Mouse (Mus musculus): Measurements from ENCODE around the gene Cdkn1c. TPM values are rescaled to one million over a fixed set of nuclear protein-coding genes. Genes with fewer than 3 reads are reported as not detected.

Cdkn1c gene
- polyA plus RNA-seq, 2 experiments = 71.0 to 161 TPM

GRCm38 (mm10) chr7:143474811-143475210, 14.0 kb upstream of the Cdkn1c start:
- H3K9me3 ChIP-seq (ENCODE audit: control insufficient read depth, low read length) = no peaks in the 10 kb centered on the region
- peaks cover 0 to 3% of the 10 kb centered on the region in 2 experiments; a peak in 1 of 4 replicates for H3K4me1 ChIP-seq (replicated peaks; ENCODE audit: control insufficient read depth in 2 of 2, insufficient read depth in 2 of 2, low read length in 1 of 2)
- WGBS (ENCODE audit: insufficient replicate concordance) = 22% methylated on average over 10 of the region's 10 CpGs
- H3K4me2 ChIP-seq (ENCODE audit: low read depth) = no peak overlapping the region
- no peak overlapping the region for H3K27ac ChIP-seq
- DNase-seq (ENCODE audit: low read depth in 3 of 3, low spot score in 3 of 3) = no peak
- ATAC-seq (ENCODE audit: insufficient read depth) = peak; percentile 22; the same call in 1 of the 2 replicates
- TF ChIP-seq CTCF (IDR thresholded peaks at IDR 0.05; ENCODE audit: low read depth) (no peak), EP300 (IDR thresholded peaks at IDR 0.05; ENCODE audit: low read depth) (no peak)
- H3K4me3 ChIP-seq (ENCODE audit: insufficient read depth in 1 of 2, low read depth in 2 of 2, low read length in 2 of 2) = no peak overlapping the region
- no peak overlapping the region for H3K9ac ChIP-seq (replicated peaks)
- no peaks in the 10 kb centered on the region for H3K36me3 ChIP-seq (replicated peaks; ENCODE audit: control insufficient read depth, insufficient read depth, low read depth)
- no peaks in the 10 kb centered on the region for H3K27me3 ChIP-seq (ENCODE audit: control insufficient read depth, insufficient read depth, low read length)

DNA sequence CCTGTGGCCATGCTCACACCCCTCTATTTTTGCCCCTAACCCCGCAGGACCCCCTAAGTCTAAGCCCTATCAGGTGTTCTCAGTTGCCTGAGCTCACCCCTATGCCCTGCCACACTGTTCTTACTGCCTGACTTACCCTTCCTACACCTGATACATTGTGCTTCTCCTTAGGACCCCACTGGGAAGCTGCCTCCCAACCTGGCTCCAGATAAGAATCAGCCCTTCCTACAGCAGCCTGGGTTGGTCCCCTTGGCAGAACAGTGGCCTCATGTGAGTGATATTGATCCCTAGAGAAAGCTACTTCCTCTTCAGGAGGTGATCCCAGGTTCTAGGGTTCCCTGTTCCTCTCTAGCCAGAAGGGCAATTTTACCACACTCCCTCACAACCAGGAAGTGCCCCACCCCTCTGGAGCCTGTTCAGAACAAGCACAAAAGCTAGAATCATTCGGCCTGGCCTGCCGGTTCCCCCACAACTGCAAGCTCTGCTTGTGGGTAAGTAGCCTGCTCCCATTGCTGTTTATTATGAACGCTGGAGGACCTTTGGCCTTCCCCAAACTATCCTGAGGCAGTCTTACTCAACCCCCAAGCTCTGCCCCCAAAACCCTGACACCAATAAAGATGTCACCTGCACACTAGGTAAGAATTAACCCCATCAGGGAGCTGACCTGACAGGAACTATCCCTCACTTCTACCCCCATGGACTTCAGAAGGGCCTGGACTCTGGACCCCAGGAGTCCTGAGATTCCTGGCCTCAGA, 12.7 kb upstream of the Cdkn1c start, which contains the start of gene Slc22a18:
Gene Slc22a18, plus strand, starts transcription at position 390 of the 755 bp plus-strand sequence.
- Histone ChIP-seq H3K36me3 (replicated peaks; ENCODE audit: control insufficient read depth, insufficient read depth, low read depth) (no peaks in the 10 kb centered on the region), H3K4me2 (ENCODE audit: low read depth) (peak within 1 kb of the TSS; percentile 22), H3K9me3 (ENCODE audit: control insufficient read depth, low read length) (no peaks in the 10 kb centered on the region), H3K27ac (no peak within 1 kb of the TSS), H3K27me3 (ENCODE audit: control insufficient read depth, insufficient read depth, low read length) (no peaks in the 10 kb centered on the region), H3K9ac (replicated peaks) (no peak within 1 kb of the TSS), H3K4me3 (ENCODE audit: insufficient read depth in 1 of 2, low read depth in 2 of 2, low read length in 2 of 2) (peak within 1 kb of the TSS; percentile 6 to 31; a peak in 2 of 4 replicates), H3K4me1 (replicated peaks; ENCODE audit: control insufficient read depth in 2 of 2, insufficient read depth in 2 of 2, low read length in 1 of 2) (peaks cover 0 to 3% of the 10 kb centered on the region in 2 experiments; a peak in 1 of 4 replicates)
- 11% methylated on average over 4 of the region's 4 CpGs for WGBS (ENCODE audit: insufficient replicate concordance)
- ATAC-seq (ENCODE audit: insufficient read depth) (peak; percentile 14; the same call in 1 of the 2 replicates), DNase-seq (ENCODE audit: low read depth in 3 of 3, low spot score in 3 of 3) (no peak)
- TF ChIP-seq EP300 (IDR thresholded peaks at IDR 0.05; ENCODE audit: low read depth) = no peak
- no peak for TF ChIP-seq CTCF (IDR thresholded peaks at IDR 0.05; ENCODE audit: low read depth)

DNA sequence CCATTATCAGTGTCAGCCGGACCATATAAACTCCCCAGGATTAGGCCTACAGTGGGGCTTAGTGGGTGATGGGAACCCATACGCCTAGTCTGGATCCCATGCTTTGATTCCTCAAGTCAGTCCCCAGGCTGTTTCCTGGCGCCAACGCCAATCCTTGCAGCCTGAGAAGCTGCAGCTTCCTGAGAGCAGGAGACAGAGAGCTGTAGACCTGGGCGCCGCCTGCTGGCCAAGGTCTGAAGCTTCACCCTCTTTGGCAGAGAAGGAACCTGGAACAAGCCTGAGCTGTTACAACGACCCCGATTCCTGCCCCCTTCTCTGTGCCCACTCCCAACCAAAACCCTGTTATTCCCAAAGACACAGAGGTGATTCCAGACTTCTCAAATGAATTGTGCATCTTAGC, 9.1 kb upstream of the Cdkn1c start:
- TF ChIP-seq EP300 (IDR thresholded peaks at IDR 0.05; ENCODE audit: low read depth) = no peak
- TF ChIP-seq CTCF (IDR thresholded peaks at IDR 0.05; ENCODE audit: low read depth) = peak; percentile 91
- ATAC-seq (ENCODE audit: insufficient read depth) (no peak), DNase-seq (ENCODE audit: low read depth in 3 of 3, low spot score in 3 of 3) (peak in 1 of 3 experiments; percentile 24)

DNA sequence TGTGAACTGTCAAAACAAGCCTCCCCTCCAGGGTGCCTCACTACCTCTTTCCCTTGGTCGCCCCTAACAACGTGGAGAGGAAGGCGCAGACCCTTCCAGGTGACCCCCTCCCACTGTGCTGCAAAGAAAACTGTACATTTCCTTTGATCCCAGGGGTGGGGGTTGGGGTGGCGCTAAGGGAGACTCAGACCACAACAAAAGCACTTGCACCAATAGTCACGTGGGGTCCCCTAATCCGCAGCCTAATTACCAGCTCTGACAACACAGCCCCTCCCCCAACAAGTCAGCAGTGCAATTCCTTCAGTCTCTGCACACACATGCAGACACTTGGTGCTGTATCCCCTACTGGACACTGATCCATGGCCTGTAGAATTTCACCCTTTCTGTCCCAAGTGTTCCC, 6.9 kb upstream of the Cdkn1c start:
- DNase-seq (ENCODE audit: low read depth in 3 of 3, low spot score in 3 of 3) (no peak), ATAC-seq (ENCODE audit: insufficient read depth) (no peak)
- Histone ChIP-seq H3K27ac (no peak overlapping the region), H3K4me3 (ENCODE audit: insufficient read depth in 1 of 2, low read depth in 2 of 2, low read length in 2 of 2) (no peak overlapping the region), H3K4me2 (ENCODE audit: low read depth) (no peak overlapping the region), H3K9ac (replicated peaks) (no peak overlapping the region), H3K4me1 (replicated peaks; ENCODE audit: control insufficient read depth in 2 of 2, insufficient read depth in 2 of 2, low read length in 1 of 2) (peaks cover 0 to 3% of the 10 kb centered on the region in 2 experiments; a peak in 1 of 4 replicates), H3K27me3 (ENCODE audit: control insufficient read depth, insufficient read depth, low read length) (peaks cover 4% of the 10 kb centered on the region), H3K36me3 (replicated peaks; ENCODE audit: control insufficient read depth, insufficient read depth, low read depth) (no peaks in the 10 kb centered on the region), H3K9me3 (ENCODE audit: control insufficient read depth, low read length) (no peaks in the 10 kb centered on the region)
- TF ChIP-seq EP300 (IDR thresholded peaks at IDR 0.05; ENCODE audit: low read depth) (no peak), CTCF (IDR thresholded peaks at IDR 0.05; ENCODE audit: low read depth) (no peak)
- WGBS (ENCODE audit: insufficient replicate concordance) = 28% methylated on average over 6 of the region's 6 CpGs

More for the DNA sequence above, 9.1 kb upstream of the Cdkn1c start:
- Histone ChIP-seq H3K4me3 (ENCODE audit: insufficient read depth in 1 of 2, low read depth in 2 of 2, low read length in 2 of 2) (no peak overlapping the region), H3K4me2 (ENCODE audit: low read depth) (no peak overlapping the region), H3K9ac (replicated peaks) (no peak overlapping the region), H3K4me1 (replicated peaks; ENCODE audit: control insufficient read depth in 2 of 2, insufficient read depth in 2 of 2, low read length in 1 of 2) (peaks cover 0 to 3% of the 10 kb centered on the region in 2 experiments; a peak in 1 of 4 replicates), H3K36me3 (replicated peaks; ENCODE audit: control insufficient read depth, insufficient read depth, low read depth) (no peaks in the 10 kb centered on the region), H3K27me3 (ENCODE audit: control insufficient read depth, insufficient read depth, low read length) (peaks cover under 1% of the 10 kb centered on the region), H3K27ac (no peak overlapping the region), H3K9me3 (ENCODE audit: control insufficient read depth, low read length) (no peaks in the 10 kb centered on the region)
- WGBS (ENCODE audit: insufficient replicate concordance) = 9% methylated on average over 8 of the region's 8 CpGs

DNA sequence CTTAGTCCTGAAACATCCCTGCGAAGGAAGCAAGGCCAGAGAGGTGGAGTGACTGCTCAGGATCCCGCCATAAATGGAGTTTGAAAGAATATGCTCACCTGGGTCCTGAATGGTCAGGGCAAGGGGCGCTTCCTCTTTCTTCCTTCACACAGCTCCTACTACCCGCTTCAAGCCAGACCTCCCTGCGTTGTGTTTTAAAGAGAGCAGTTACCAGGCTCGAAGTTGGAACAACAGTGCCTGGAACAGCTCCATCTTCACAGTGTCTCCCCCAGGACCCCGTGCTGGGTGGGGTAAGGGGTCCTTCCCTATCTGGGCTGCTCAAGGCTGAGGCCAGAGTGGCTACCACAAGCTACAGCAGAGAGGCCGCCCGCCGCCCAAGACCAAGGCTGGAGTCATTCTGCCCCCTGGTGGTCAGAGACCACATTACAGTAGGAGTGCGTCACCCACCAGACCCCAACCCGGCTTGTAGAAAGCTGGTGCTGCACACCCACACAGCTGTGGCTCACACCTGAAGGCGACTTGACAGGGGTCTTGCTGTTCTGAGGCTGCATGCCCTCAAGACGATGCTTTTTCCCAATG, 5.3 kb upstream of the Cdkn1c start:
- H3K27ac ChIP-seq = no peak overlapping the region
- no peak for TF ChIP-seq EP300 (IDR thresholded peaks at IDR 0.05; ENCODE audit: low read depth)
- peak; percentile 93 for TF ChIP-seq CTCF (IDR thresholded peaks at IDR 0.05; ENCODE audit: low read depth)
- 20% methylated on average over 14 of the region's 14 CpGs for WGBS (ENCODE audit: insufficient replicate concordance)
- H3K9ac ChIP-seq (replicated peaks) = no peak overlapping the region
- ATAC-seq (ENCODE audit: insufficient read depth) (no peak), DNase-seq (ENCODE audit: low read depth in 3 of 3, low spot score in 3 of 3) (no peak)
- peaks cover 4% of the 10 kb centered on the region for H3K27me3 ChIP-seq (ENCODE audit: control insufficient read depth, insufficient read depth, low read length)
- no peaks in the 10 kb centered on the region for H3K36me3 ChIP-seq (replicated peaks; ENCODE audit: control insufficient read depth, insufficient read depth, low read depth)
- no peak overlapping the region for H3K4me3 ChIP-seq (ENCODE audit: insufficient read depth in 1 of 2, low read depth in 2 of 2, low read length in 2 of 2)
- peaks cover 0 to 3% of the 10 kb centered on the region in 2 experiments; a peak in 1 of 4 replicates for H3K4me1 ChIP-seq (replicated peaks; ENCODE audit: control insufficient read depth in 2 of 2, insufficient read depth in 2 of 2, low read length in 1 of 2)
- no peak overlapping the region for H3K4me2 ChIP-seq (ENCODE audit: low read depth)
- H3K9me3 ChIP-seq (ENCODE audit: control insufficient read depth, low read length) = no peaks in the 10 kb centered on the region; the same call in 1 of the 2 replicates

All from liver, embryonic 14.5 days (tissue).